Mouse (Mus musculus) cortical plate, adult 2 months (tissue): ENCODE data around the gene Capn7.

Experiments
- CTCF ChIP-seq: fragments of 200-500 bp; IDR thresholded peaks from 2 replicates; pipeline ENCODE4 v1.5.1; 2011; ENCODE audit warnings: mild to moderate bottlenecking, control low read depth, low read length; ENCODE audit not compliant: insufficient read depth; ENCODE audit errors: extremely low read depth
- POLR2A ChIP-seq: fragments of 200-500 bp; IDR thresholded peaks from 2 replicates; pipeline ENCODE4 v1.6.1; 2011; ENCODE audit warnings: mild to moderate bottlenecking, low read length, control low read depth; ENCODE audit not compliant: insufficient read depth; ENCODE audit errors: extremely low read depth

DNA sequence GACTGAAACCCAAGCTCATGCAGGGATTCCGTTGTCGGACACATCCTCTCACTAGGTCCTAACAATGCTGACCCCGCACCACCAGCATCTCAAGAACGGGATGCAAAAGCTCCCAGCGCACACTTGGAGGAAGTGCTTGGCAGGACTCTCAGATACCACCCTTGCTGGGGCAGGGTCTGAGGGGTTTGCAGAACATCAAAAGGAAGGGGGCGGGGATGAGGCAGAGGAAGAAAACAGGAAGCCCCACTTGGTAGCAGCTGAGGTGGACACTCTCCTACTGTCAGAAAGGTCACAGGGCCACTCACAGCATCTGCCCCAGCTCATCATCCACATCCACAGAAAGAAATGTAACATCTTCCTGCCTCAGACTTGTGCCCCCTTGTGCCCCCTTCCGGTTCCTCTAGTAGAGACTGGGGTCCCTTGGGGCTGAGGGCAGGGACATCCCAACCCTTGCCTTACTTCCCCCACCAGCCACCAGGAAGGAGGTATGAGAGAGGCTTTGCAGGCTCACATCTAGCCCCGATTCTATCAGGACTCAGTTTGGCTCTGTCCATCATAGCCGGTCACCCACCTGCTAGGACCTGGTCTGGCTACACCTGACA is 73.8 kb downstream of the Capn7 start:
- TF ChIP-seq POLR2A (no peak), CTCF (no peak)
